In genomic region chr4:101249977-101250743, GRCm38 (mm10) we compare ENCODE assay signal across 17 mouse cellular contexts. TPM values are rescaled to one million over a fixed set of nuclear protein-coding genes. Genes with fewer than 3 reads are reported as not detected.
DNase-seq lines count a peak whose midpoint lies in the region; ATAC-seq and TF ChIP-seq lines count a peak whose summit lies in the region.
"Had no signal": no experiment of that assay in that cellular context is flagged by ENCODE, and none has a peak within 500 bp of the region (broad histone marks: within the 10 kb centered on the region; RNA-seq: fewer than 3 reads in every experiment).

No protein-coding gene starts in this region.

- H3K79me2 ChIP-seq in CH12.LX (replicated peaks; ENCODE audit: control insufficient read depth, extremely low read depth, insufficient read depth, poor library complexity, severe bottlenecking): peaks cover 11% of the 10 kb centered on the region

- H3K4me2 ChIP-seq in CH12.LX (ENCODE audit: insufficient read depth, low read depth, poor library complexity, severe bottlenecking): no peak overlapping the region
- no peak overlapping the region for H3K4me2 ChIP-seq in intestine, postnatal 0 days (replicated peaks; ENCODE audit: low read depth)
- H3K4me2 ChIP-seq: heart, embryonic 11.5 days; lung, embryonic 15.5 days had no signal

- H3K4me1 ChIP-seq in heart, embryonic 10.5 days: peaks cover 39% of the 10 kb centered on the region
- peaks cover 16 to 60% of the 10 kb centered on the region in 2 experiments for H3K4me1 ChIP-seq in CH12.LX (ENCODE audit: control insufficient read depth in 1 of 2, insufficient read depth in 2 of 2)
- H3K4me1 ChIP-seq in intestine, postnatal 0 days (replicated peaks; ENCODE audit: control insufficient read depth, insufficient read depth, low read length): peaks cover 13% of the 10 kb centered on the region

- no peaks in the 10 kb centered on the region for H3K27me3 ChIP-seq in heart, embryonic 10.5 days (ENCODE audit: insufficient read depth, poor library complexity, severe bottlenecking)
- no peaks in the 10 kb centered on the region for H3K27me3 ChIP-seq in CH12.LX (replicated peaks)
- H3K27me3 ChIP-seq in intestine, postnatal 0 days (replicated peaks; ENCODE audit: control insufficient read depth, insufficient read depth, low read length): no peaks in the 10 kb centered on the region
- no peaks in the 10 kb centered on the region for H3K27me3 ChIP-seq in splenic B cell, adult 2 months (ENCODE audit: control insufficient read depth, insufficient read depth, low read length, poor library complexity, severe bottlenecking)
- H3K27me3 ChIP-seq: lung, embryonic 15.5 days had no signal

- dilution Hi-C loops in CH12.LX (cut with MboI; ENCODE audit: extremely low pct_ligation_motif_present, extremely low pct_unique_long_range_greater_than_20kb, low sequenced_read_pairs): no loop called here

- no peak for TF ChIP-seq EP300 in CH12.LX (IDR thresholded peaks at IDR 0.05; ENCODE audit: low read length)

- WGBS in heart, embryonic 10.5 days: 63% methylated on average over 4 of the region's 6 CpGs
- 34% methylated on average over 5 of the region's 6 CpGs for WGBS in intestine, postnatal 0 days

- no peak for TF ChIP-seq RAD21 in CH12.LX (IDR thresholded peaks at IDR 0.05; ENCODE audit: low read depth, low read length)

- no peak overlapping the region for H3K4me3 ChIP-seq in heart, embryonic 10.5 days
- no peak overlapping the region for H3K4me3 ChIP-seq in CH12.LX (replicated peaks in 1 of 3; ENCODE audit: low read depth in 2 of 3, low read length in 2 of 3, poor library complexity in 1 of 3)
- no peak overlapping the region for H3K4me3 ChIP-seq in intestine, postnatal 0 days (ENCODE audit: low read depth, low read length)
- H3K4me3 ChIP-seq: embryonic facial prominence, embryonic 10.5 days; limb, embryonic 10.5 days; lung, embryonic 15.5 days had no signal

- H3K9ac ChIP-seq in CH12.LX (ENCODE audit: insufficient read depth, low read depth): no peak overlapping the region
- no peak overlapping the region for H3K9ac ChIP-seq in intestine, postnatal 0 days (ENCODE audit: low read depth, low read length)
- H3K9ac ChIP-seq: forebrain, postnatal 0 days; lung, embryonic 15.5 days had no signal

- in situ Hi-C loops in CH12.LX (cut with MboI; ENCODE audit: low pct_ligation_motif_present, low pct_unique_long_range_greater_than_20kb, low sequenced_read_pairs): no loop called here

- no peak for TF ChIP-seq CTCF in CH12.LX (conservative IDR thresholded peaks at IDR 0.05 in 1 of 2, IDR thresholded peaks at IDR 0.05 in 1 of 2; ENCODE audit: low read depth in 2 of 2, low read length in 2 of 2)
- TF ChIP-seq CTCF in intestine, postnatal 0 days (IDR thresholded peaks at IDR 0.05; ENCODE audit: low read depth): no peak

- H3K27ac ChIP-seq in heart, embryonic 10.5 days: no peak overlapping the region
- H3K27ac ChIP-seq in CH12.LX (ENCODE audit: insufficient read depth, low read depth): no peak overlapping the region
- no peak overlapping the region for H3K27ac ChIP-seq in intestine, postnatal 0 days (ENCODE audit: low read depth, low read length)
- H3K27ac ChIP-seq: embryonic facial prominence, embryonic 10.5 days; limb, embryonic 10.5 days; lung, embryonic 15.5 days had no signal

- DNase-seq in heart, adult 11 months: peak; percentile 83
- DNase-seq in heart, embryonic 10.5 days (ENCODE audit: low spot score): no peak
- DNase-seq in CH12.LX (ENCODE audit: extremely low read depth): no peak
- DNase-seq in splenic B cell, adult 2 months (ENCODE audit: low read depth, low spot score): peak; percentile 37
- no peak for DNase-seq in thymus, adult 18-20 months
- DNase-seq in kidney, adult 8-10 months: no peak
- DNase-seq in urinary bladder, postnatal 10 days (ENCODE audit: low spot score): no peak
- DNase-seq: cerebellum, postnatal 14 days; forebrain, postnatal 0 days; gastrocnemius, postnatal 14 days had no signal

- ATAC-seq in intestine, postnatal 0 days: peak; percentile 72
- ATAC-seq: forebrain, postnatal 0 days; hindbrain, embryonic 16.5 days had no signal

- H3K36me3 ChIP-seq in heart, embryonic 10.5 days: no peaks in the 10 kb centered on the region
- peaks cover 0 to 7% of the 10 kb centered on the region in 2 experiments for H3K36me3 ChIP-seq in CH12.LX (replicated peaks in 1 of 2; ENCODE audit: control insufficient read depth in 1 of 2, insufficient read depth in 1 of 2, low read length in 1 of 2)
- H3K36me3 ChIP-seq in intestine, postnatal 0 days (ENCODE audit: control insufficient read depth, insufficient read depth): no peaks in the 10 kb centered on the region
- no peaks in the 10 kb centered on the region for H3K36me3 ChIP-seq in splenic B cell, adult 2 months (ENCODE audit: control insufficient read depth, insufficient read depth, low read length, poor library complexity, severe bottlenecking)
- H3K36me3 ChIP-seq: embryonic facial prominence, embryonic 10.5 days; limb, embryonic 10.5 days; lung, embryonic 15.5 days had no signal

- TF ChIP-seq POLR2A in CH12.LX (IDR thresholded peaks at IDR 0.05; ENCODE audit: low read depth, low read length): no peak

- no peaks in the 10 kb centered on the region for H3K9me3 ChIP-seq in heart, embryonic 10.5 days
- H3K9me3 ChIP-seq in CH12.LX (replicated peaks; ENCODE audit: low read length): no peaks in the 10 kb centered on the region
- no peaks in the 10 kb centered on the region for H3K9me3 ChIP-seq in intestine, postnatal 0 days (ENCODE audit: control insufficient read depth)
- H3K9me3 ChIP-seq: embryonic facial prominence, embryonic 10.5 days; G1E; limb, embryonic 10.5 days; lung, embryonic 15.5 days had no signal

TF ChIP-seq in CH12.LX, 34 proteins besides CTCF, POLR2A, EP300 and RAD21:
- TF ChIP-seq RCOR1 (conservative IDR thresholded peaks at IDR 0.05; ENCODE audit: low read depth, low read length) (no peak), MAX (IDR thresholded peaks at IDR 0.05; ENCODE audit: low read length) (no peak), ETS1 (conservative IDR thresholded peaks at IDR 0.05; ENCODE audit: low read depth, low read length) (no peak), HCFC1 (IDR thresholded peaks at IDR 0.05; ENCODE audit: low read depth, low read length) (no peak), IRF4 (IDR thresholded peaks at IDR 0.05; ENCODE audit: low read depth, low read length) (no peak), KAT2A (IDR thresholded peaks at IDR 0.05; ENCODE audit: insufficient replicate concordance, low read length) (no peak), MAFK (IDR thresholded peaks at IDR 0.05; ENCODE audit: insufficient replicate concordance, low read length) (0 out of 2 replicates have a peak, but pooled peaks have one; percentile 38)

RNA-seq across cellular contexts. Expression of gene Jak1, which starts 14.9 kb away (rescaled TPM):
- polyA plus RNA-seq in heart, embryonic 10.5 days (2016; fragmentation: Nextera tagmentation; extraction: Ambion mirVana): 55.9 and 61.4 TPM in 2 replicates
- 26.9 and 28.6 TPM in 2 replicates for total RNA-seq in CH12.LX (2012; rRNA removed)
- total RNA-seq in CH12.LX (2014; rRNA removed): 33.3 and 33.9 TPM in 2 replicates
- 45.2 and 51.4 TPM in 2 replicates for polyA plus RNA-seq in CH12.LX (2012; ENCODE audit: insufficient read length, low read depth)
- 44.7 and 46.3 TPM in 2 replicates for polyA plus RNA-seq in intestine, postnatal 0 days (2015; fragmentation: Nextera tagmentation; extraction: Ambion mirVana)

Comparison
In these comparisons a context has a peak if more than half of its experiments do, and no peak if none do; other contexts are left out.
1. DNase-seq: peak in heart, adult 11 months (single experiment) and splenic B cell, adult 2 months (single experiment); none in heart, embryonic 10.5 days (single experiment), CH12.LX (single experiment), thymus, adult 18-20 months (0 of 2), kidney, adult 8-10 months (0 of 2) and urinary bladder, postnatal 10 days (single experiment).